Mouse (Mus musculus): ENCODE measurements around the gene Prmt2.

Prmt2 gene

GRCm38 (mm10) chr10:76217056-76217455 is 20.6 kb downstream of the Prmt2 start:
- DNase-seq, result no peak

DNA sequence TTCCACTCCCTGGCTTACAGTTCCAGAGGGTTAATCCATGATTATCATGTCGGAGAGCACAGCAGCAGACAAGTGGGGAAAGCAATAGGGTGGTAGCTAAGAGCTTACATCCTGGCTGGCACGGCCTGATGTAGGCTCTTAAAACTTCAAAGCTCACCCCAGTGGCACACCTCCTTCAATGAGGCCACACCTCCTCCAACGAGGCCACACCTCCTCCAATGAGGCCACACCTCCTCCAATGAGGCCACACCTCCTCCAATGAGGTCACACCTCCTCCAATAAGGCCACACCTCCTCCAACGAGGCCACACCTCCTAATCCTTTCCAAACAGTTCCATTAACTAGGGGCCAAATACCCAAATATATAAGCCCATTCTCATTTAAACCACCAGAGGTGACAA is 23.5 kb downstream of the Prmt2 start:
- no peak for DNase-seq

DNA sequence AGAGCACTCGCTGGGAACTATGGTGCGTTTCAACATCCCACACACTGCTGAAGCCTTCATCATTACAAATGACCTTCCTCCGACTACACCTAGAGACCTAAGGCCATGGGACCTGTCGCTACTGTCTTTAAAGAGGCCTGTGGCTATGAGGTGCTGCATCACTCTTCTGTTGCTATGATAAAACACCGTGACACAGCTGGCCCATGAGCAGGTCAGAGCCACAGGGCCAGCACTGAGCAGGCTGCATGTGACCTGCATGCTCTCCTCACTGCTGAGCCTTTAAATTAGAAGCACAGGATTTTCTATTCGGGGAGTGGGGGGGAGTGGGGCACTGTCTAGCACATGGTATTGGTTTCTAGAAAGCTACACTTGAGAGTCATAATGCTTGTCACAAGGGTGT is 25.5 kb downstream of the Prmt2 start:
- DNase-seq, result no peak

DNA sequence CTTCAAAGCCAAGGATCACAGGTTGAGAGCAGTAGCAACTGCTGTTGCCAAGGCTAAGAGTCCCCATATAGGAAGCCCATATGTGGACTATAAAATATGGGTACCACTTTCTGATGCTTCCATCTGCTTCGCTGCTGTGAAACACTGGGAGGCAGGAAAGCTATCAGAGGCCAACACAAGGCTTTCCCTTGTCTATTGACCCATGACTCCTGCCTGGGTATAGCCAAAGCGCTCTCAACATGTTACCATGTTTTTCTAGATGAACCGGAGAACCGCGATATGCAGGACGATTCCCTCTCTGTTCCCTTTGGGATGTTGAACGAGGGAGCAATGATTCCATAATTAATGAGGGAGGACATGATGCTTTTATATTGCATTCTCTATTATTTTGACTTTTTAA is 26.9 kb downstream of the Prmt2 start:
- no peak for DNase-seq

GRCm38 (mm10) chr10:76209241-76209640 is 28.4 kb downstream of the Prmt2 start:
- no peak for DNase-seq

- DNase-seq, result no peak
Observed at GRCm38 (mm10) chr10:76207262-76207796, 30.3 kb downstream of the Prmt2 start.

- peak; percentile 53 for DNase-seq
Observed at GRCm38 (mm10) chr10:76203798-76204283, 33.8 kb downstream of the Prmt2 start.

DNA sequence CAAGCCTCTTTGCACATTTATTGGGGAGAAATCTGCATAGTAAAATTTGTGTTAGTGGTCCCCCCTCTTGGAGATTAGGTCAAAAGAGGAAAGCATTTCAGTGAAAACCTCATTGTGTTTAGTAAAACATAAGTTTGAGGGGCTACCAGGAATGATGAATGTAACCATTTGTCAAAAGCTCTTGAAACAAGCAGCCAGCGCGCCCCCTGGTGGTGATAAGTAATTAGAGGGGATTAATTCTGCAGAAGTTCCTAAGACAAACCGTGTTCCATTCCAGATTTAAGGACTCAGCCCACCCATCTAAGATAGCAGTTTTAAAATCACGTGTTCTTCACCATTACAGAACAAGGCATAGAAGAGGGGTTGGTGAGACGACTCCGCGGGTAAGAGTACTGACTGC is 35.7 kb downstream of the Prmt2 start:
- DNase-seq, result peak; percentile 68 to 81

GRCm38 (mm10) chr10:76201416-76201815 is 36.2 kb downstream of the Prmt2 start:
- no peak for DNase-seq

DNA sequence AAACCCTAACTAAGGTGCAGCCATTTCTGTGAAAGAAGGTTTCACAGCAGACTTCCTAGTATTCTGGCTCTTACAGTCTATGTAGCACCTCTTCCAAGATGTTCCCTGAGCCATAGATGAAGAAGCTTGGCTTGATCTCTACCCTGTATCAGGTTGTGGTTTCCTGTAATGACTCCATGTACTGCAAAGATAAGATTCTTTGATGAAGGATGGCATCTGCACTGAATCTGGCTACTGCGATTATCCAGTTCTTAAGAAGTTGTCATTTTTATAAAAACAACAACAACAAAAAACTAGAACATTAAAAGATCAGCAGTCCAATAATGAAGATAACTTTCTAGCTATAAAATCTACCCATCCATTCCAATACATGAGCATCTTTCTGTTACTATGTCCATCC is 49.7 kb downstream of the Prmt2 start:
- no peak for DNase-seq

- no peak for DNase-seq
Observed at GRCm38 (mm10) chr10:76185216-76185615, 52.4 kb downstream of the Prmt2 start.

GRCm38 (mm10) chr10:76174899-76175298 is 62.8 kb downstream of the Prmt2 start:
- no peak for DNase-seq

DNA sequence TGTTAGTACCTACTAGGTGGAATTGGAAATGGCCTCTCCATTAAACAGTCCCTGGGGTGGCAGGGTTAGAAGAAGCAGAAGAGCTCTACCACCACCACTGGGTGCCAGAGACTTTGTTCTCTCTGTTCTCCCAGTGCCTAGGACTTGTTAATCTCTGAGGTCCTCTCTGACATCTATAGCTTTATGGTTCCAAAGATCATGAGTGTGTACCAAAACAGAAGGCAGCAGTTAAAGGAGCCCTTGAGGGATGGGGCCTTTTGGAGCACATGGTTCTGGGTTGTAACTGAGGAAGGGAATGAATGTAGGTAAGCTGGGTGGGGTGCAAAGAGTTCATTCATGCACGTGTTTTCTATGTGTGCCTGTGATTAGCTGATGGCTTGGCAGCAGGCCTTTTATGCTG is 79.7 kb downstream of the Prmt2 start:
- no peak for DNase-seq

GRCm38 (mm10) chr10:76157528-76157927 is 80.1 kb downstream of the Prmt2 start:
- no peak for DNase-seq
